Mouse (Mus musculus) heart, adult 2 months (tissue): ENCODE results near the gene Fbxo22.

Experiments
- CTCF ChIP-seq: fragments of 200-600 bp; IDR thresholded peaks from 2 replicates; pipeline ENCODE4 v1.8.1; 2022; ENCODE audit warnings: antibody characterized with exemption, mild to moderate bottlenecking, moderate library complexity
- EP300 ChIP-seq: fragments of 200-500 bp; IDR thresholded peaks from 2 replicates; pipeline ENCODE4 v1.6.1; 2011; ENCODE audit warnings: low read depth, low read length, control low read depth; ENCODE audit not compliant: insufficient read depth
- POLR2A ChIP-seq: fragments of 200-500 bp; IDR thresholded peaks from 2 replicates; pipeline ENCODE4 v1.6.1; 2011; ENCODE audit warnings: mild to moderate bottlenecking, low read depth, low read length, control low read depth; ENCODE audit not compliant: insufficient read depth

DNA sequence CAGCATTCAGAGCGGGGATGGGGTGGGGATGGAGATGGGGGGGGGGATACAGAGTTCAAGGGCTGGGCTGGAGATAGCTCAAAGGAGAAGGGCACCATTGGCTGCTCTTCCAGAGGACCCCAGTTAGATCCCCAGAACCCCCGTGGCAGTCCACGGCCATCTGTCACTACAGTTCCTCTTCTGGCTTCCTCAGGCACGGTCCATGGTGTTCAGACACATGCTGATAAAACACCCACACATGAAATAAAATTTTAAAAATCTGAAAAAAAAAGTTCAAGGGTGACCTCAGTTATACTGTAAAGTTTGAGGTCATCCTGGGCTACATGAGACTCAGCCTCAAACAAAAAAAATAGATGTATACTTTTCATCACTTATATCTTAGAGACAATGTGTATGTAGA lies 39.7 kb downstream of the Fbxo22 start:
- no peak for TF ChIP-seq CTCF
- no peak for TF ChIP-seq POLR2A
- no peak for TF ChIP-seq EP300
